Mouse (Mus musculus): Measurements from ENCODE around the gene Gm37240. TPM values are rescaled to one million over a fixed set of nuclear protein-coding genes. Genes with fewer than 3 reads are reported as not detected.

Gm37240 gene
- polyA plus RNA-seq, 1 experiment from 2014 or later: 0.43 TPM

- Histone ChIP-seq H3K27ac (ENCODE audit: low read depth, low read length) (no peak overlapping the region), H3K4me1 (replicated peaks; ENCODE audit: control insufficient read depth, insufficient read depth, low read length) (no peaks in the 10 kb centered on the region), H3K4me2 (ENCODE audit: low read depth, low read length, severe bottlenecking) (no peak overlapping the region), H3K36me3 (ENCODE audit: control insufficient read depth, insufficient read depth, low read length) (no peaks in the 10 kb centered on the region), H3K27me3 (ENCODE audit: control insufficient read depth, insufficient read depth, low read length) (no peaks in the 10 kb centered on the region), H3K4me3 (ENCODE audit: low read depth, low read length) (no peak overlapping the region), H3K9ac (ENCODE audit: low read length) (no peak overlapping the region), H3K9me3 (ENCODE audit: control insufficient read depth, low read length) (no peaks in the 10 kb centered on the region)
- 79% methylated on average over 6 of the region's 6 CpGs for WGBS
- DNase-seq (ENCODE audit: low spot score): no peak
- no peak for ATAC-seq (replicated peaks; ENCODE audit: low FRiP score)
These were observed 713.8 kb downstream of the Gm37240 start for GRCm38 (mm10) chr3:85173441-85174071.

GRCm38 (mm10) chr3:85172532-85172931 lies 714.8 kb downstream of the Gm37240 start:
- no peak overlapping the region for H3K27ac ChIP-seq (ENCODE audit: low read depth, low read length)
- H3K4me2 ChIP-seq (ENCODE audit: low read depth, low read length, severe bottlenecking): no peak overlapping the region
- 84% methylated on average over 11 of the region's 11 CpGs for WGBS
- H3K9ac ChIP-seq (ENCODE audit: low read length): no peak overlapping the region
- ATAC-seq (replicated peaks; ENCODE audit: low FRiP score) (no peak), DNase-seq (ENCODE audit: low spot score) (no peak)
- no peaks in the 10 kb centered on the region for H3K4me1 ChIP-seq (replicated peaks; ENCODE audit: control insufficient read depth, insufficient read depth, low read length)
- H3K9me3 ChIP-seq (ENCODE audit: control insufficient read depth, low read length): no peaks in the 10 kb centered on the region
- H3K27me3 ChIP-seq (ENCODE audit: control insufficient read depth, insufficient read depth, low read length): no peaks in the 10 kb centered on the region
- H3K4me3 ChIP-seq (ENCODE audit: low read depth, low read length): no peak overlapping the region
- no peaks in the 10 kb centered on the region for H3K36me3 ChIP-seq (ENCODE audit: control insufficient read depth, insufficient read depth, low read length)

- no peak for DNase-seq (ENCODE audit: low spot score)
- H3K9ac ChIP-seq (ENCODE audit: low read length): no peak overlapping the region
- H3K4me3 ChIP-seq (ENCODE audit: low read depth, low read length): no peak overlapping the region
- no peaks in the 10 kb centered on the region for H3K36me3 ChIP-seq (ENCODE audit: control insufficient read depth, insufficient read depth, low read length)
- no peaks in the 10 kb centered on the region for H3K9me3 ChIP-seq (ENCODE audit: control insufficient read depth, low read length)
- H3K27me3 ChIP-seq (ENCODE audit: control insufficient read depth, insufficient read depth, low read length): no peaks in the 10 kb centered on the region
- no peak overlapping the region for H3K27ac ChIP-seq (ENCODE audit: low read depth, low read length)
- ATAC-seq (replicated peaks; ENCODE audit: low FRiP score): no peak
- H3K4me2 ChIP-seq (ENCODE audit: low read depth, low read length, severe bottlenecking): no peak overlapping the region
- 93% methylated on average over 12 of the region's 12 CpGs for WGBS
- no peaks in the 10 kb centered on the region for H3K4me1 ChIP-seq (replicated peaks; ENCODE audit: control insufficient read depth, insufficient read depth, low read length)
These were observed 715.2 kb downstream of the Gm37240 start for GRCm38 (mm10) chr3:85172096-85172495.

- ATAC-seq (replicated peaks; ENCODE audit: low FRiP score) (no peak), DNase-seq (ENCODE audit: low spot score) (no peak)
- H3K9me3 ChIP-seq (ENCODE audit: control insufficient read depth, low read length): no peaks in the 10 kb centered on the region
- no peak overlapping the region for H3K9ac ChIP-seq (ENCODE audit: low read length)
- H3K4me2 ChIP-seq (ENCODE audit: low read depth, low read length, severe bottlenecking): no peak overlapping the region
- H3K36me3 ChIP-seq (ENCODE audit: control insufficient read depth, insufficient read depth, low read length): no peaks in the 10 kb centered on the region
- no peaks in the 10 kb centered on the region for H3K27me3 ChIP-seq (ENCODE audit: control insufficient read depth, insufficient read depth, low read length)
- H3K27ac ChIP-seq (ENCODE audit: low read depth, low read length): no peak overlapping the region
- no peak overlapping the region for H3K4me3 ChIP-seq (ENCODE audit: low read depth, low read length)
- no peaks in the 10 kb centered on the region for H3K4me1 ChIP-seq (replicated peaks; ENCODE audit: control insufficient read depth, insufficient read depth, low read length)
- WGBS: 88% methylated on average over 2 of the region's 2 CpGs
These were observed 718.5 kb downstream of the Gm37240 start for GRCm38 (mm10) chr3:85168816-85169215.

- no peaks in the 10 kb centered on the region for H3K27me3 ChIP-seq (ENCODE audit: control insufficient read depth, insufficient read depth, low read length)
- no peaks in the 10 kb centered on the region for H3K4me1 ChIP-seq (replicated peaks; ENCODE audit: control insufficient read depth, insufficient read depth, low read length)
- WGBS: 84% methylated on average over 1 of the region's 1 CpGs
- H3K4me2 ChIP-seq (ENCODE audit: low read depth, low read length, severe bottlenecking): no peak overlapping the region
- no peak overlapping the region for H3K4me3 ChIP-seq (ENCODE audit: low read depth, low read length)
- DNase-seq (ENCODE audit: low spot score) (no peak), ATAC-seq (replicated peaks; ENCODE audit: low FRiP score) (no peak)
- H3K9me3 ChIP-seq (ENCODE audit: control insufficient read depth, low read length): no peaks in the 10 kb centered on the region
- no peak overlapping the region for H3K27ac ChIP-seq (ENCODE audit: low read depth, low read length)
- no peak overlapping the region for H3K9ac ChIP-seq (ENCODE audit: low read length)
- no peaks in the 10 kb centered on the region for H3K36me3 ChIP-seq (ENCODE audit: control insufficient read depth, insufficient read depth, low read length)
These were observed 722.4 kb downstream of the Gm37240 start for GRCm38 (mm10) chr3:85164931-85165330.

GRCm38 (mm10) chr3:85163396-85163795 lies 723.9 kb downstream of the Gm37240 start:
- no peaks in the 10 kb centered on the region for H3K9me3 ChIP-seq (ENCODE audit: control insufficient read depth, low read length)
- H3K9ac ChIP-seq (ENCODE audit: low read length): no peak overlapping the region
- H3K4me2 ChIP-seq (ENCODE audit: low read depth, low read length, severe bottlenecking): no peak overlapping the region
- no peak for DNase-seq (ENCODE audit: low spot score)
- no peak overlapping the region for H3K4me3 ChIP-seq (ENCODE audit: low read depth, low read length)
- WGBS: 93% methylated on average over 5 of the region's 5 CpGs
- H3K27me3 ChIP-seq (ENCODE audit: control insufficient read depth, insufficient read depth, low read length): no peaks in the 10 kb centered on the region
- no peak overlapping the region for H3K27ac ChIP-seq (ENCODE audit: low read depth, low read length)
- no peak for ATAC-seq (replicated peaks; ENCODE audit: low FRiP score)
- H3K4me1 ChIP-seq (replicated peaks; ENCODE audit: control insufficient read depth, insufficient read depth, low read length): no peaks in the 10 kb centered on the region
- no peaks in the 10 kb centered on the region for H3K36me3 ChIP-seq (ENCODE audit: control insufficient read depth, insufficient read depth, low read length)

- H3K36me3 ChIP-seq (ENCODE audit: control insufficient read depth, insufficient read depth, low read length): no peaks in the 10 kb centered on the region
- H3K4me1 ChIP-seq (replicated peaks; ENCODE audit: control insufficient read depth, insufficient read depth, low read length): no peaks in the 10 kb centered on the region
- no peak for DNase-seq (ENCODE audit: low spot score)
- no peak overlapping the region for H3K9ac ChIP-seq (ENCODE audit: low read length)
- WGBS: 86% methylated on average over 3 of the region's 3 CpGs
- H3K27ac ChIP-seq (ENCODE audit: low read depth, low read length): no peak overlapping the region
- H3K9me3 ChIP-seq (ENCODE audit: control insufficient read depth, low read length): no peaks in the 10 kb centered on the region
- H3K4me3 ChIP-seq (ENCODE audit: low read depth, low read length): no peak overlapping the region
- no peaks in the 10 kb centered on the region for H3K27me3 ChIP-seq (ENCODE audit: control insufficient read depth, insufficient read depth, low read length)
- ATAC-seq (replicated peaks; ENCODE audit: low FRiP score): no peak
- H3K4me2 ChIP-seq (ENCODE audit: low read depth, low read length, severe bottlenecking): no peak overlapping the region
These were observed 724.9 kb downstream of the Gm37240 start for GRCm38 (mm10) chr3:85162430-85162829.

- no peak for DNase-seq (ENCODE audit: low spot score)
- no peak for ATAC-seq (replicated peaks; ENCODE audit: low FRiP score)
- 88% methylated on average over 10 of the region's 10 CpGs for WGBS
These were observed 726.5 kb downstream of the Gm37240 start for GRCm38 (mm10) chr3:85160816-85161215.

GRCm38 (mm10) chr3:85159631-85160030 lies 727.7 kb downstream of the Gm37240 start:
- no peaks in the 10 kb centered on the region for H3K27me3 ChIP-seq (ENCODE audit: control insufficient read depth, insufficient read depth, low read length)
- H3K9ac ChIP-seq (ENCODE audit: low read length): no peak overlapping the region
- no peak for DNase-seq (ENCODE audit: low spot score)
- H3K4me1 ChIP-seq (replicated peaks; ENCODE audit: control insufficient read depth, insufficient read depth, low read length): no peaks in the 10 kb centered on the region
- H3K36me3 ChIP-seq (ENCODE audit: control insufficient read depth, insufficient read depth, low read length): no peaks in the 10 kb centered on the region
- no peak for ATAC-seq (replicated peaks; ENCODE audit: low FRiP score)
- WGBS: 73% methylated on average over 6 of the region's 6 CpGs
- H3K4me2 ChIP-seq (ENCODE audit: low read depth, low read length, severe bottlenecking): no peak overlapping the region
- no peak overlapping the region for H3K4me3 ChIP-seq (ENCODE audit: low read depth, low read length)
- no peak overlapping the region for H3K27ac ChIP-seq (ENCODE audit: low read depth, low read length)
- no peaks in the 10 kb centered on the region for H3K9me3 ChIP-seq (ENCODE audit: control insufficient read depth, low read length)

More at GRCm38 (mm10) chr3:85160816-85161215, 726.5 kb downstream of the Gm37240 start:
- H3K36me3 ChIP-seq (ENCODE audit: control insufficient read depth, insufficient read depth, low read length): no peaks in the 10 kb centered on the region
- no peaks in the 10 kb centered on the region for H3K4me1 ChIP-seq (replicated peaks; ENCODE audit: control insufficient read depth, insufficient read depth, low read length)
- H3K4me2 ChIP-seq (ENCODE audit: low read depth, low read length, severe bottlenecking): no peak overlapping the region
- H3K4me3 ChIP-seq (ENCODE audit: low read depth, low read length): no peak overlapping the region
- no peaks in the 10 kb centered on the region for H3K27me3 ChIP-seq (ENCODE audit: control insufficient read depth, insufficient read depth, low read length)
- no peaks in the 10 kb centered on the region for H3K9me3 ChIP-seq (ENCODE audit: control insufficient read depth, low read length)
- H3K27ac ChIP-seq (ENCODE audit: low read depth, low read length): no peak overlapping the region
- H3K9ac ChIP-seq (ENCODE audit: low read length): no peak overlapping the region

All from forebrain, embryonic 11.5 days (tissue).